Mouse (Mus musculus): ENCODE measurements at regions not wholly inside any gene's neighbourhood (a gene's known extent, or its start where the extent isn't known, plus 50 kb on each side); places are given as distances from the start of the nearest gene placed in this dataset.

DNA sequence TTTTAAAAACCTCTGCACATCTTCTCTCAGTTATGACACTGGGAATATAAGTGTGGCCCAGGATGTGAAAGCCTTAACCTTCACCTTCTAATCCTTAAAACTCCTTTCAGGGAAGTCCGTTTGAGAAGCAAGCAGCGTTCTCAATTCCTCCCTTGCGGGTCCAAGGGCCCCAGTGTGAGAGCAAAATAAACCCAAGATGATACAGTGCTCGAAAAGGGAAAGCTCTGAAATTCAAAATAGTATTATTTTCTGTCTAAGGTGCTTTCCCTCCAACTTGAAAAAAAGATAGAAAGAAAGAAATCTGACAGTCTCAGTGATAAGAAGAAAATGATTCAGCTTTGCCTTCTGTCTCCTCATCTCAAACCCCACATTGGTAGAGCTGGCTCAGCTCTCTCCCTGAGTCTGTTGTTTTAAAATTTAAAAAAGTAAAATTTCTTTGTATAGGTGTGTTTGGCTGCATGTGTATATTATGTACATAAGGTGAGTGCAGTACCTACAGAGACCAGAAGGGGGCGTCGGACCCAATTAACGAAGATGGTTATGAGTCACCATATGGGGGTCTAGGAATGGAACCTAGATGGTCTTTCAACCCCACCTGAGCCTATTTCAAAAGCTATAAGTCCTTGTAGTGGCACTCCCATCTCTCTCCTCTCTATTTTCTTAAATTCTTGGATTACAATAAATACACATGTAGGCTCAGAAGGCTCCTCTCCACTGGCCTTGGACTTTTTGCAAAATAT lies 222.3 kb upstream of the Spdye4c start:
- no peak for DNase-seq (ENCODE audit: low spot score)

GRCm38 (mm10) chr2:128370821-128371220 lies 220.2 kb upstream of the Spdye4c start:
- no peak for DNase-seq (ENCODE audit: low spot score)

GRCm38 (mm10) chr2:128372204-128372603 lies 218.8 kb upstream of the Spdye4c start:
- DNase-seq (ENCODE audit: low spot score): no peak

DNA sequence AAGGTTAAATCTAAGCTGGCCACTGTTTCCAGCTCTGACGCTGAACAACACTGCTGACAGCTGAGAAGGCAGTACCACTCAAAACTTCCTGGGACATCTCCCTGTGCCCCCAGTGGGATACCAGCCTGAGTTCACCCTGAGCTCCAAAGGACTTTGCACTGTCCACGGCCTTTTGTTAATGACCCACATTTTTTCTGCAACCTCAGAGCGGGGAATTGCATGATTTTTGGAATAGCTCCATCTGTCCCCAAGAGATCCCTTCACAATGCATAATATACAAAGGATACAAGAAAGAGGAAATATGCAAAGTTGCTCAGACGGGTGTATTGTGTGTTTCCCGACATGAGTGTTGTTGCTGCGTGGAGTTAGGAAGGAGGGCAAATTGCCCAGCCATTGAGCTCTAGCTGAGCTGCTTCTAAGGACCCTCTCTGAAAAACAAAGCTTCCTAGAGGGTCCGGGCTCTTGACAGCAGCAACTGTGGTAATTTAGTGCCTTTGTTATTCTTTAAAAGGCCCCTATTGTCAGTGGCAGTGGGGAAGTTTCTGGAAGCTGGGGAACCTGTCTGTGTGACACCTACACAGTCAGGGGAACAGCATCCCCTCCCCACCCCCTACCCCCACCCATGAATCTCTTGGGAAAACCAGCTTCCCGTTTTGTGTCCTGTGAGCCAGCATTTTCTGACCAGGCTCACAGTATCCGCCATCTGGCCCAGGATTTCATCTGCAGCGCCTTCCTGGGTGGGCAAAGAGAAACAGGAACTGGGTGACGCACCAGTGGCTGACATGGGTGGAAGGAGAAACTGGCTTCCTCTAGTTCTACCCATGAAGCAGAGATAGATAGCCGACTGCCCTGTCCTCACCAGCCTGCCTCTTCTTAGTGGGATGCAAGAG lies 217.4 kb upstream of the Spdye4c start:
- no peak for DNase-seq (ENCODE audit: low spot score)

GRCm38 (mm10) chr2:128374253-128374566 lies 216.8 kb upstream of the Spdye4c start:
- no peak for DNase-seq (ENCODE audit: low spot score)

- DNase-seq (ENCODE audit: low spot score): no peak
These were observed 216.1 kb upstream of the Spdye4c start for GRCm38 (mm10) chr2:128374926-128375325.

DNA sequence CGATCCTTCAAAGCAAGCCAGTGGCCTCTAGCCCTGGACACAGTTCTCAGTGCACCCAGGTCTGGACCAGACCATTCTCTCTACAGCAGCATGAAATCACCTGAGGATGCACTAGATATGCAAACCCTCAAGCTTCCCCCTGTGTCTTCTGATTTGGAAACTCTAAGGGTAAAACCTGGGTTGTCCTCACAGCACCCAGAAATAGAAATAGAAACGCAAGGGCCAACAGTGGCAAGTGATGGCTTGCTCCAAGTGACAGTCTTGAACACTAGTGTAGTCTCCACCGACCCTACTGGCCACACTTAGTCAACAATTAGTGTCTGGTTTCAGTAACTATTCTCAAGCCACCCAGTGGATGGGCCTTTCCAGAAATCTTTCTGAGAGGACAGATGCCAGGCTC lies 215.2 kb upstream of the Spdye4c start:
- DNase-seq (ENCODE audit: low spot score): no peak

- DNase-seq (ENCODE audit: low spot score): no peak
These were observed 213.8 kb upstream of the Spdye4c start for GRCm38 (mm10) chr2:128377176-128377575.

DNA sequence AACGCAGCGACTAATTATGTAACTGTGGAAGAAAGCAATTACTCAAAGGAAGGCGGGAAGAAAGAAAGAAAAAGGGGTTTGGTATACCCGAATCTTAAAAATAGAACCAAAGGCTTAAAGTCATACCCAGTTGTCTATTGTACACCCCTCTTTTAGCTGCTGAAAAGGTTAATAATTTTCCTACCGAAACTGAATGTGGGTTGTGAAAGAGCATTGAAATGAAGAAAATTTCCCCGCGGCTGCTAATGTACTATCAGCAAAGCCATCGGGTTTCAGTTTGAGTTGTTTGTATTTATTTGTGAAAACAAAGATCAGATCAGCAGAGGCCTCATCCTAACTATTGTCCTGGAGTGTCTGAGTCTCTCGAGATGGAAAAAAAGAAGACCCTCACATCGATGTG lies 213.3 kb upstream of the Spdye4c start:
- no peak for DNase-seq (ENCODE audit: low spot score)

- no peak for DNase-seq (ENCODE audit: low spot score)
These were observed 212.6 kb upstream of the Spdye4c start for GRCm38 (mm10) chr2:128378456-128378855.

GRCm38 (mm10) chr2:128379151-128379550 lies 211.9 kb upstream of the Spdye4c start:
- no peak for DNase-seq (ENCODE audit: low spot score)

GRCm38 (mm10) chr2:128379554-128379953 lies 211.5 kb upstream of the Spdye4c start:
- DNase-seq (ENCODE audit: low spot score): no peak

- no peak for DNase-seq (ENCODE audit: low spot score)
These were observed 210.4 kb upstream of the Spdye4c start for GRCm38 (mm10) chr2:128380581-128380980.

- DNase-seq (ENCODE audit: low spot score): no peak
These were observed 209.3 kb upstream of the Spdye4c start for GRCm38 (mm10) chr2:128381684-128382205.

DNA sequence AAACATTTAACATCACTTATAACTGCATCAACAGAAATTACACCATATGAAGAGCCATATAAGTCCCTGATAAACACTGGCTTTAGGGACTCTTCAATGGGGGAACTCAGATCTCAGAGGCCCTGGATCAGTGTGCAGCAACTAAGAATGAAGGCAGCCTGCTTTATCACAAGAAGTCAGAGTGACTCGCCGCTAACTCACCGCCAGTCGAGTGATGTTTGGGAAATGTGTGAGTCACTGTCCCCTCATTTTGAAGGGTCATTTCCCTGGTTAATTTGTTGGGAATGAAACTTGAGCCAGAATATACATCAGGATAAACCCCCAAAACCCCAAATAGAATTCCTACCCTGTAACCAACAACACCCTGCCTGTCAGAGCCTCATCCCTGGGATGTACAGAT lies 208.5 kb upstream of the Spdye4c start:
- no peak for DNase-seq (ENCODE audit: low spot score)

DNA sequence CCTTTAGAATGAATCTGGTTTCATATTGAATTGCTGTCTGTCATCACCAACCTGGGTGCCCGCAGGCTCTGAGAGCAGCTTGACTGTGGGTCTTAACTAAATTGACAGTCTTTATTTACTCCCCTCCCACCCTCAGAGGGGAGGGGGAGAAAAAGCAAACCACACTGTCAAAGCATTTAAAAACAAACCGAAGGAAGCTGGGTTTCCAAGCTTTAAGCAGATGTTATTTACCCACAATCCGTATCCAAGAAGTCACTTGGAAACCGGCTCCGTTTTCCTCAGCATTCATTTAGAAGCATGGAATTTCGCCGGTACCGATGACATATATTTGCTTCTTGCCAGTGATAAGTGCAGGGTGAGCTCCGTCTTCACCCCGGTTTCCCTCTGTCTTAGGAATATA lies 206.4 kb upstream of the Spdye4c start:
- DNase-seq (ENCODE audit: low spot score): no peak

GRCm38 (mm10) chr2:128386846-128387621 lies 204.0 kb upstream of the Spdye4c start:
- no peak for DNase-seq (ENCODE audit: low spot score)

DNA sequence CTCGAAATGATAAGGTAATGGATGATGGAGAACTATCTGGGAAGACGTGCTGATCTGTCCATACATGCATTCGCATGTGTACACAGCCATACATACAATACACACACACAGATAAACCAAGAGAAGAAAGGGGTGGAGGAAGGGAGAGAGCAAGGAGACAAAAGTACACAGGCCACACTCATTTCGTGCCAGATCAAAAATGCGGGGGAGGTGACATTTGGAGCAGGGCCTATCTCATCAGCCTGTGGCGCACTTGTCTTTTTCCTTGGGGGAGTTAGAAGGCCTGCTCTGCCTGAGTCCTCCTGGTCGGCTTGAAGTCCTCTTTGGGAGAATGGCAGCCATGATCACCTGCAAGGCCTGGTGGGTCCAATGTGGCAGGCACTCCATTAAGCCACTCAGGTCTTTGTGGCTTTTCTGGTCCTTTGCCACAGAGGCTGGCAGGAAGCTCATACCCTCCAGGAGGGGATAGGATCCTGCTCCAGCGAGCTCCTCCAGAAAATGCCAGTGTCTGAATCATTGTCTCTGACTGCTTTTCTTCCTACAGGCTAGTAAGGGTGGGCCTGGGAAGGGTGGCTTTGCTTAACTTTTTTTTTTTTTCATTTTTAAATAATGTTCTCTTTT lies 203.0 kb upstream of the Spdye4c start:
- DNase-seq (ENCODE audit: low spot score): no peak

GRCm38 (mm10) chr2:128388883-128389470 lies 202.0 kb upstream of the Spdye4c start:
- no peak for DNase-seq (ENCODE audit: low spot score)

GRCm38 (mm10) chr2:128392344-128392743 lies 198.7 kb upstream of the Spdye4c start:
- no peak for DNase-seq (ENCODE audit: low spot score)

- no peak for DNase-seq (ENCODE audit: low spot score)
These were observed 197.6 kb upstream of the Spdye4c start for GRCm38 (mm10) chr2:128393401-128393800.

GRCm38 (mm10) chr2:128393921-128394320 lies 197.1 kb upstream of the Spdye4c start:
- no peak for DNase-seq (ENCODE audit: low spot score)

All from urinary bladder, postnatal 25 days (tissue).